Mouse (Mus musculus) midbrain, embryonic 13.5 days (tissue): ENCODE measurements around the gene AB124611. TPM values are rescaled to one million over a fixed set of nuclear protein-coding genes. Genes with fewer than 3 reads are reported as not detected.

Experiments
- ATAC-seq: fragments of 200-750 bp; cut with Nextera tagmentation; 2 replicates; pipeline ENCODE4 v1.8.0; 2017; ENCODE audit warnings: mild to moderate bottlenecking, moderate TSS enrichment, moderate library complexity
- H3K27ac ChIP-seq: fragments of 300-500 bp; sonication (generic); 2 replicates; pipeline ENCODE4 v1.5.1; 2015; ENCODE audit warnings: inconsistent platforms, mild to moderate bottlenecking, moderate library complexity
- H3K27me3 ChIP-seq: fragments of 300-500 bp; sonication (generic); 2 replicates; pipeline ENCODE4 v1.6.1; 2015; ENCODE audit warnings: mild to moderate bottlenecking, inconsistent platforms
- H3K36me3 ChIP-seq: fragments of 300-500 bp; sonication (generic); 2 replicates; pipeline ENCODE4 v1.6.1; 2015; ENCODE audit warnings: mild to moderate bottlenecking, inconsistent platforms
- H3K4me1 ChIP-seq: fragments of 300-500 bp; sonication (generic); replicated peaks from 2 replicates; pipeline ENCODE4 v1.6.1; 2015; ENCODE audit warnings: inconsistent platforms
- H3K4me2 ChIP-seq: fragments of 300-500 bp; sonication (generic); replicated peaks from 2 replicates; pipeline ENCODE4 v1.6.1; 2015; ENCODE audit warnings: moderate library complexity, mild to moderate bottlenecking, inconsistent platforms
- H3K4me3 ChIP-seq: fragments of 300-500 bp; sonication (generic); replicated peaks from 2 replicates; pipeline ENCODE4 v1.5.1; 2015; ENCODE audit warnings: mild to moderate bottlenecking, inconsistent platforms
- H3K9ac ChIP-seq: fragments of 300-500 bp; sonication (generic); replicated peaks from 2 replicates; pipeline ENCODE4 v1.6.1; 2015; ENCODE audit warnings: mild to moderate bottlenecking, inconsistent platforms
- H3K9me3 ChIP-seq: fragments of 300-500 bp; sonication (generic); 2 replicates; pipeline ENCODE4 v1.6.1; 2016; ENCODE audit warnings: mild to moderate bottlenecking, inconsistent platforms
- WGBS: fragments of 180-500 bp; shearing (Covaris S2); methylation state at CpG from one replicate; pipeline ENCODE4 v1.1.7; 2015; 5-methylcytosine and 5-hydroxymethylcytosine counted together
- polyA plus RNA-seq: library from polyadenylated mRNA; unstranded; fragments of >200 nt; fragmentation: Nextera tagmentation; extraction: Ambion mirVana; gene quantifications from 2 replicates; pipeline ENCODE4 v1.2.1, GENCODE M21; 2015

Gene AB124611
- polyA plus RNA-seq, 1 experiment from 2014 or later: 6.3 TPM

DNA sequence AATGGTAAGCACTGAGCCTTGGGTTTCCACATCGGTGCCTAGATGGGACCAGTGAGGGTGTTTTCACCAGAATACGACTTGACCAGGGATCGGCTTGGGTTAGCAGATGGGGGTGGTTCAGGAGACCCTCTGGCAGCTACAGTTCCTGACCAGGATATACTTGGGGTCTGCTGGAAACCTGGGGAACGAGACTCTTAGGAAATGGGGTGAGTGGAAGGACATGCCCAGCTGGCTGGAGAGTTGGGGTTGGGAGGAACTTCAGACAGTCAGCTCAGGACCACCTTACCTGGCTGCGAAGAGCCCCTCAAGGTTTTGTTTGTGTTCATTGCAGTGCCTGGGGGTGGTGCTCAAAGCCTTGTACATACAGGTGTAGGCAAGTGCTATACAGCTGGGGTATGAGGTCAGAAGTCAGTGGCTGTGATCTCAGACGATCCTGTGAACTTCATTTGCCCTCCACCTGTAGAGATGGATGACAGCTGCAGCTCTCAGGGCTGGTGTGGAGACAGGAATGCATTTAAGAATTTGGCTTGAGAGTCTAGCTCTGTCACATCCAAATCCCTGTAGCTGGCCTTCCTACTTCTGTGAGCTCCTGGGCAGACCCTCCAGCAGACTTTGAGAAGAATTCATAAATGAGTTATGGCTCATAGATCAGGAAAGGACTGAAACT lies 27.8 kb downstream of the AB124611 start:
- H3K9ac ChIP-seq: no peak overlapping the region
- no peaks in the 10 kb centered on the region for H3K27me3 ChIP-seq
- no peak overlapping the region for H3K27ac ChIP-seq
- no peaks in the 10 kb centered on the region for H3K9me3 ChIP-seq
- H3K36me3 ChIP-seq: peaks cover 41% of the 10 kb centered on the region
- peaks cover 32% of the 10 kb centered on the region for H3K4me1 ChIP-seq
- no peak overlapping the region for H3K4me3 ChIP-seq
- 92% methylated on average over 6 of the region's 6 CpGs for whole genome bisulfite sequencing
- H3K4me2 ChIP-seq: no peak overlapping the region
- no peak for ATAC-seq

DNA sequence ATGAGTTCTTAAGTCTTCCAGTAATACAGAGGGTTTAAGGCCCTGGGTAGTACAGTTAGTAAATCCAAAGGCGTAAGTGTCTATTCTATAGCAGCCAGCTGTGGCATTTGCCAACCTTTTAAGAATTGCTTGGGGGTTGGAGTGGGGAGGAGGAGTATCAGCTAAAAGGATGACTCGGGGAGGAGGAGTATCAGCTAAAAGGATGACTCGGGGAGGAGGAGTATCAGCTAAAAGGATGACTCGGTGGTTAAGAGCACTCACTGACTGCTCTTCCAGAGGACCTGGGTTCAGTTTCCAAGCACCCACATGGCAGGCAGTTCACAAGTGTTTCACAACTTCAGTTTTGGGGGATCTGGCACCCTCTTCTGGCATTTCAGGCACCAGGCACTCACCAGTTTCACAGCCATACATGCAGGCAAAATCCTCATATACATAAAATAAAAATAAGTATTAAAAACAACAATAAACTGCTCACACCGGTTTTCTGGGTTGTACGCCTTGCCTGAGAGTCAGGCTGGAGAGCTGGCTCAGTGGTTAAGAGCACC lies 29.3 kb downstream of the AB124611 start:
- H3K4me3 ChIP-seq: no peak overlapping the region
- H3K27me3 ChIP-seq: no peaks in the 10 kb centered on the region
- no peak for ATAC-seq
- no peak overlapping the region for H3K27ac ChIP-seq
- H3K9ac ChIP-seq: no peak overlapping the region
- H3K36me3 ChIP-seq: peaks cover 38% of the 10 kb centered on the region
- H3K9me3 ChIP-seq: no peaks in the 10 kb centered on the region
- H3K4me2 ChIP-seq: no peak overlapping the region
- WGBS: 79% methylated on average over 6 of the region's 6 CpGs
- peaks cover 22% of the 10 kb centered on the region for H3K4me1 ChIP-seq

DNA sequence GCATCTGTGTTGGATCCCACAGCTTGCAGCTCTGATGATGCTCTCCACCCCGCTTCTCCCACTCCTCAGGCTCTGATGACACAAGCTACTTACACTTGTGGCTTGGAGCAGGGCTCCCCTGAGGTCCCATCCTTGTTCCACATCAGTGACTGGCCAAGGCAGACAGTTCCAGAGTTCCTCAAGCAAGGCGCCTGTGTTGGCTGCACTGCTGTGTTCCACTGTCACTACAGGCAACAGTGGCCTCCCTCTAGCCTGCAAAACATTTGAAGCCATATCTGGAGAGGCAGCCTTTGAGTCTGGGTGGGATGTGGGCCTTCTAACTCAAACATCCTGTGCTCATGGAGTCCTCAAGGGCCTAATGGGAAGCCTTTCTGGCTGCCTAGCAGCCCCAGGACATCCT lies 31.0 kb downstream of the AB124611 start:
- Histone ChIP-seq H3K4me1 (peaks cover 14% of the 10 kb centered on the region), H3K36me3 (peaks cover 36% of the 10 kb centered on the region), H3K9ac (0 out of 2 replicates have a peak overlapping the region, but pooled peaks have one; percentile 28), H3K27me3 (no peaks in the 10 kb centered on the region), H3K27ac (no peak overlapping the region), H3K4me2 (no peak overlapping the region), H3K4me3 (no peak overlapping the region), H3K9me3 (no peaks in the 10 kb centered on the region)
- ATAC-seq: no peak
- WGBS: 92% methylated on average over 2 of the region's 2 CpGs

DNA sequence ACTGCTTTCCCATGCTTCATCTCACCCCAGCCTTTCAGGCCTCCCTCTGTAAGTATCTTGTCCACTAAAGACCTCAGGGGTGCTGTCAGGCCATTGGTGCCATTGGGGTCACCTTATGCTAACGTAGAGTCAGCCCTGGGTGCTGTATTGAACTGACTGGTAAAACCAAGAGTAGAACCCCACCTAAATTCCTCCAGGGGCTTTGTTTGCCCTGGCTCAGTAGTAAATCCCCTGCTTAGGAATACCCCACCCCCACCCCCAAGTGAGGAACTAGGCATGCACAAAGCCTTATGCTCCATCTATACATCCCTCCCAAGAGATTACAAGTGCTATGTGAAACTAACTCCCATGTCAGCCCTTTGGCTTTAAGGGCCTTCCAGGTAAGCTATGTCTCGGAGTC lies 31.6 kb downstream of the AB124611 start:
- ATAC-seq: no peak
- no peak overlapping the region for H3K4me2 ChIP-seq
- 87% methylated on average over 2 of the region's 2 CpGs for WGBS
- H3K4me1 ChIP-seq: peaks cover 14% of the 10 kb centered on the region
- H3K4me3 ChIP-seq: no peak overlapping the region
- no peaks in the 10 kb centered on the region for H3K9me3 ChIP-seq
- 0 out of 2 replicates have a peak overlapping the region, but pooled peaks have one; percentile 28 for H3K9ac ChIP-seq
- peaks cover 36% of the 10 kb centered on the region for H3K36me3 ChIP-seq
- no peaks in the 10 kb centered on the region for H3K27me3 ChIP-seq
- no peak overlapping the region for H3K27ac ChIP-seq

DNA sequence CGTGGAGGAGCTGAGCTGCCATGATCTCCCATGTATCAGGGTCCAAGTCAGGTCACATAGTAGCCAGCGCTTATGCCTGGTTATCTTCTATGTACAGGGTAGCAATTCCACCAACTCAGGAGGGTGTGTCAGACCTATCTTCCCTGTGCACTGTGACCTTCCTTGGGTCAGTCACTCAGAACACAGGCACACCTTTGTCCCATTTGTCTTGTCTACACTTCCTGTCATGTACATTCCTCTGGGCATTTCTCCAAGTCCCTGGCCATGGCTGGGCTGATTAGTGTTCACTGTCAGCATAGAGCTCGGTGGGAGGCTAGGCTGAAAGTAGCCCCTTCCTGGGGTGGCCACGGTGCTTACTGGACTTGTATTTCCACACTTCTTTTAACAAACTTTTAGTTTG lies 32.4 kb downstream of the AB124611 start:
- ATAC-seq: no peak
- peaks cover 14% of the 10 kb centered on the region for H3K4me1 ChIP-seq
- WGBS: 89% methylated on average over 4 of the region's 4 CpGs
- no peaks in the 10 kb centered on the region for H3K9me3 ChIP-seq
- H3K4me2 ChIP-seq: no peak overlapping the region
- H3K4me3 ChIP-seq: no peak overlapping the region
- H3K27ac ChIP-seq: no peak overlapping the region
- H3K36me3 ChIP-seq: peaks cover 35% of the 10 kb centered on the region
- no peaks in the 10 kb centered on the region for H3K27me3 ChIP-seq
- no peak overlapping the region for H3K9ac ChIP-seq

DNA sequence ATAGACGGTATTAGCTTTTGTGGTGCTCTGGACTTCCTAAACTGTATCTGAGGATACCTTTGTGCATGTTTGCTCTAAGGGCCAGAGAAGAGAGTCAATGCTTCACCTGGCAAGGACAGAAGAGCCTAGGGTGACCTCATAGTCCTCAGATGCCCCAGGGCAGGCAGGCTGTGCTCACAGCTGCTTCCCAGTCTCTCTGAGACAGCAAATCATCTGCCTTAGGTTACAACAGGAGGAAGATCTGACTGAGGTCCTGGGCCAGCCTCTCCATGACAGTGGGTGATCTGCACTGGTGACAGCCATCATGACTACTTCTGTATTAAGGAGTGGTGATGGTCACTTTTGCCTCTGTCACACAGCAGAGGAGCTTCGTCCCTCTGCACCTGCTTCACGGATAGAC lies 33.2 kb downstream of the AB124611 start:
- Histone ChIP-seq H3K9me3 (no peaks in the 10 kb centered on the region), H3K27me3 (no peaks in the 10 kb centered on the region), H3K4me2 (no peak overlapping the region), H3K4me3 (no peak overlapping the region), H3K4me1 (peaks cover 14% of the 10 kb centered on the region), H3K27ac (no peak overlapping the region), H3K9ac (no peak overlapping the region), H3K36me3 (peaks cover 27% of the 10 kb centered on the region)
- WGBS: 99% methylated on average over 3 of the region's 3 CpGs
- ATAC-seq: no peak

DNA sequence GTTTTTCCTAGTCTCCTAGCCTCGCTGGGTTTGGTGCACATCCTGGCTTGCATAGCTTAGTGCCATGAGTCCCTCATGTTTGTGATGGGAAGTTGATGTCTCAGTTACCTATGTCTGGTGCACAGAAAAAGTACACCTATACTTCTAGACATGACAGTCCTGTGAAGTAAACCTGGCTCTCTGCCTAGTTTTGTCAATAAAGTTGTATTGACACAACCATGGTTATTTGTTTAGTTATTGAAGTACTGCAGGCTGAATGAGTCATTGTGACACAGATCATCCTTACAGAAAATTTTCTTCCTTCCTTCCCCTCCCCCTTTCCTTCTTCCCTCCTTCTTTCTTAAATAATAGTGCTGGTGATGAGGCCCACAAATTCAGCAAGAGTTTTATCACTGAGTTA lies 38.4 kb downstream of the AB124611 start:
- WGBS: 76% methylated on average over 1 of the region's 1 CpGs
- Histone ChIP-seq H3K9ac (no peak overlapping the region), H3K27me3 (no peaks in the 10 kb centered on the region), H3K36me3 (peaks cover 15% of the 10 kb centered on the region), H3K4me2 (no peak overlapping the region), H3K9me3 (no peaks in the 10 kb centered on the region), H3K27ac (no peak overlapping the region), H3K4me3 (no peak overlapping the region), H3K4me1 (no peaks in the 10 kb centered on the region; the same call in 1 of the 2 replicates)
- ATAC-seq: no peak

DNA sequence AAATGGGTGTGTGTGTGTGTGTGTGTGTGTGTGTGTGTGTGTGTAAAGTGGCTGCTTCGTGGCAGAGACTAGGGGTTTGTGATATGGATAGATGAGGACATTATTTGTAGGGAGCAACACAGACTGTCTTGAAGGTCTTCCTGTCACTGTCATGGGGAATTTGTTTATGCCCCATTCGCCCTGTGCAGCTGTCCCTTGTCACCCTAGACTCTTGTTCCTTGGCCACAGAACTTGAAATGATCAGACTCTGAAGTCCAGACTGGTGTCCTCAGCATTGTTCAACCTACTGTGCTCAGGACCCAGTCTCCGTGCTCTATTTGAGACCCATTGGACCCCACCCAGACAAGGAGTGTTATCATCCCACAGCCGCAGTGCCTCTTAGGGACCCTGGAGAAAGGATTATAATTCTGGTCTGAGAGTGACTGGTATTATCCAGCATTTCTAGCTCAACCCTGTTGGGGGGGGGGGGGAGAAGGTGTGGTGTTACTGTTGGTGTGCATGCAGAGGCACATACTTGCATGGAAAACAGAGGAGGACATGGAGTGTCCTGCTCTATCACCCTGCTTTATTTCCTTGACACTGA lies 39.1 kb downstream of the AB124611 start:
- ATAC-seq: no peak
- no peak overlapping the region for H3K4me2 ChIP-seq
- peaks cover 22% of the 10 kb centered on the region for H3K36me3 ChIP-seq
- peak overlapping the region; percentile 5; the same call in 1 of the 2 replicates for H3K27ac ChIP-seq
- H3K27me3 ChIP-seq: no peaks in the 10 kb centered on the region
- 90% methylated on average over 4 of the region's 4 CpGs for WGBS
- no peak overlapping the region for H3K4me3 ChIP-seq
- H3K9ac ChIP-seq: no peak overlapping the region
- no peaks in the 10 kb centered on the region; the same call in 1 of the 2 replicates for H3K4me1 ChIP-seq
- no peaks in the 10 kb centered on the region for H3K9me3 ChIP-seq

DNA sequence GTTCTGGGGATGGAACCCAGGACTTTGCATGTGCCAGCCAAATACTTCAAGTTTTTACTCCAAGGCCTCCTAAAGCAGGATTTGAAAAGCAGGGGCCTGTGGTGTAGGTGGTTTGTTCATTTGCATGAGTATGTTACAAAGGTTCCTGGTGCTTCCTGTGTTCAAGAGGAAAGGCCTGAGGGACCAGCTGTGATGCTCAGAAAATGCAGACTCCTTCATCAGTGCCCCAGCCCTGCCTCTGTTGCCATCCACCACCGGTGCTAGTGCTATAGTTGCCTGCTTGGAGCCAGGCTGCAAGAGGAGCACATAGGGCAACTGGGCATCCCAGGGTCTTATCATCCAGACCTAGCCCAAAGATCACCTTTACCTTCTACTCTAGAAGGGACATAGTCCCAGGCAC lies 40.6 kb downstream of the AB124611 start:
- WGBS: 89% methylated on average over 1 of the region's 1 CpGs
- peaks cover 29% of the 10 kb centered on the region for H3K36me3 ChIP-seq
- H3K27me3 ChIP-seq: no peaks in the 10 kb centered on the region
- no peaks in the 10 kb centered on the region for H3K9me3 ChIP-seq
- ATAC-seq: no peak
- no peak overlapping the region for H3K4me2 ChIP-seq
- H3K27ac ChIP-seq: no peak overlapping the region
- H3K9ac ChIP-seq: no peak overlapping the region
- H3K4me3 ChIP-seq: no peak overlapping the region
- H3K4me1 ChIP-seq: no peaks in the 10 kb centered on the region; the same call in 1 of the 2 replicates

DNA sequence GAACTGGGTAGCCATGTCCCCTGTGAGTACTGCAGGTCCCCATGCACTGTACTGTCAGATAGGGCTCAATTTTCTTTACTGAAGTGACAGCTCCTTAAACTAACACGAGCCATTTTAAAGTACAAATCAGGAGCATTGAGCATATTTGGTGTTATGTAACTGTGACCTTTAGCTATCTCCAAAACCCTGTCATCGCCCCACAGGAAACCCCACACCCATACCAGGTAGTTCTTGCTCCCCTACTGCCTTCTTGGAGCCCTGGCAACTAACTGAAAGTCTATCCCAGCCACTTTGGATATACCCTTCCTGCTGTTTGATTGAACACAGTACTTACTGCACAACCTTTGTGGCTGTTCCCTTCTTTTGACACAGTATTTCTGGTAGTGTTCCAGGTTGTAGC lies 41.1 kb downstream of the AB124611 start:
- no peak for ATAC-seq
- no peak overlapping the region for H3K9ac ChIP-seq
- H3K4me2 ChIP-seq: no peak overlapping the region
- H3K27me3 ChIP-seq: no peaks in the 10 kb centered on the region
- 98% methylated on average over 2 of the region's 2 CpGs for WGBS
- no peaks in the 10 kb centered on the region; the same call in 1 of the 2 replicates for H3K4me1 ChIP-seq
- H3K9me3 ChIP-seq: no peaks in the 10 kb centered on the region
- H3K36me3 ChIP-seq: peaks cover 32% of the 10 kb centered on the region
- H3K27ac ChIP-seq: no peak overlapping the region
- H3K4me3 ChIP-seq: no peak overlapping the region

DNA sequence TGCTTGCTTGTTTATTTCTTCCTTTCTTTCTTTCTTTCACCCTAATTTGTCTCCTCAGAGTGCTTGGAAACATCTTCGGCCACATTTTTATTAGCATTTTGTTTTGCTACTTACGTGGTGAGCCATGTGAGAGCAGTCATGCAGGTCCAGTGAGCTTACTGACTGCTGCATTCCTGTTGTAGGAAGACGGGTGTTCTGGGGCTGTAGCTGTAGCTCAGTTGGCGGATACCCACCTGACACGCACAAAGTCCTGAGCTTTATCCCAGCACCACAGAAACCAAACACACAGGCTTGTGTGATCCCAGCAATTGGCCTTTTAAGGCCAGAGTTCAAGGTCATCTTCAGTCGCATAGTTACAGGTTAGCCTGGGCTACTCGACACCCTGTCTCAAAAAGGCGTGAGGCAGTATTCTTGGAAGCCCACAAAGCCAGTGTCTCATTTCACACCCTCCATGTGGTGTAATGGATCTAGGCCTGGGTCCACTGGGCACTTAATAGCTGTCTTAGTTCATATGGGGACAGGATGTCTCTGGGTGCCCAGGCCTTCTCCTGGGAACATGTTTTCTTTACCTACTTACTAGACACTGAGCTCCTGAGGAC lies 42.8 kb downstream of the AB124611 start:
- Histone ChIP-seq H3K9ac (no peak overlapping the region), H3K27ac (no peak overlapping the region), H3K4me1 (no peaks in the 10 kb centered on the region; the same call in 1 of the 2 replicates), H3K27me3 (no peaks in the 10 kb centered on the region), H3K9me3 (no peaks in the 10 kb centered on the region), H3K4me2 (no peak overlapping the region), H3K4me3 (no peak overlapping the region), H3K36me3 (peaks cover 47% of the 10 kb centered on the region)
- 90% methylated on average over 8 of the region's 8 CpGs for WGBS
- ATAC-seq: no peak

DNA sequence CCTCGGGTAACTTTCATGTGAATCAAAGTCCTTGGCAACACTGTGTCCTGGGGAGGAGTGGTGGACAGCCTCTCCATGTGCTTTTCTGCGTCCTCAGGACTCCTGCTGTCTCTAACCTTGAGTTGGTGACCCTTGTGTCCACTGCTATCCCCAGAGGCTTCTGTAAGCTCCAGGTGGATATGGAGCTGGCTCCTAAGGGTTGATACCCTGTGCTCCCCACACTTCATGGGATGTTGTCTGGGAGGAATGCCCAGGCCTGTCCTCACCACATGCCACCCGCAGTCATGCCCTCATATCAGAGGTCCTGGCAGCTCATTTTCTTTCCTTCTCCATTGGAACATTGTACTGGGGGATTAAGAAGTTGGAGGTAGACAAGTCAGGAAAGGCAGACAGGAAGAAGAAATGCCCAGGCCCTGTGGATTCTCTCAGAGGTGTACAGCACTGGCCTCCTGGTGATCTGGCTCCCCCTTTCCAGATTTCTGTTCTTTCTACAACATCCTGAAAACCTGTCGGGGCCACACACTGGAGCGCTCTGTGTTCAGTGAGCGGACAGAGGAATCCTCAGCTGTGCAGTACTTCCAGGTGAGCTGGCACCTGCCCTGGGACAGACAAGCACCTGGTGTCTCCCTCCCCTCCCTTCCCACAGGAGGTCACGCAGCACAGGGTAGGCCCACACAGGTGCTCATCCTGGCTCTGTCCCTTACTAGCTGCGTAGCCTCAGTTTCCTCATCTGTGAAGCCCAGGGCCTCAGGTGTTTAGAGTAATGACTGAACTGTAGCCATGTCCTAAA lies 48.2 kb downstream of the AB124611 start:
- Histone ChIP-seq H3K4me3 (no peak overlapping the region), H3K4me2 (no peak overlapping the region), H3K9ac (no peak overlapping the region), H3K27me3 (no peaks in the 10 kb centered on the region), H3K27ac (no peak overlapping the region), H3K9me3 (no peaks in the 10 kb centered on the region), H3K4me1 (no peaks in the 10 kb centered on the region), H3K36me3 (peaks cover 94% of the 10 kb centered on the region)
- no peak for ATAC-seq
- 96% methylated on average over 8 of the region's 8 CpGs for WGBS
